In genomic region chr14:56128341-56128740, GRCm38 (mm10) we compare ENCODE assay signal across 14 mouse cellular contexts. TPM values are rescaled to one million over a fixed set of nuclear protein-coding genes. Genes with fewer than 3 reads are reported as not detected.
DNase-seq lines count a peak whose midpoint lies in the region; ATAC-seq and TF ChIP-seq lines count a peak whose summit lies in the region.
"Had no signal": no experiment of that assay in that cellular context is flagged by ENCODE, and none has a peak within 500 bp of the region (broad histone marks: within the 10 kb centered on the region; RNA-seq: fewer than 3 reads in every experiment).

No protein-coding gene starts in this region.

- TF ChIP-seq CTCF in hindbrain, postnatal 0 days (IDR thresholded peaks at IDR 0.05; ENCODE audit: low read depth) = peak; percentile 15; the same call in 1 of the 2 replicates

- 42% methylated on average over 3 of the region's 3 CpGs for whole genome bisulfite sequencing in hindbrain, postnatal 0 days
- 51% methylated on average over 3 of the region's 3 CpGs for WGBS in hindbrain, embryonic 16.5 days

- H3K27ac ChIP-seq in hindbrain, postnatal 0 days = no peak overlapping the region
- H3K27ac ChIP-seq in hindbrain, embryonic 16.5 days (ENCODE audit: low read depth, low read length) = no peak overlapping the region
- H3K27ac ChIP-seq: embryonic facial prominence, embryonic 10.5 days; hindbrain, embryonic 10.5 days; lung, embryonic 15.5 days had no signal

- DNase-seq in hindbrain, postnatal 0 days (ENCODE audit: low spot score) = no peak
- peak; percentile 6 for DNase-seq in retina, embryonic 14.5 days (ENCODE audit: low spot score)
- no peak for DNase-seq in retina, postnatal 1 day
- peak; percentile 36 for DNase-seq in R1 (ENCODE audit: low read depth, low spot score)
- DNase-seq in embryo, embryonic 11 days = no peak
- DNase-seq in spleen, postnatal 36 days (ENCODE audit: low spot score in 2 of 2) = no peak
- DNase-seq: cerebellum, adult 9-10 months; kidney, adult 8-10 months had no signal

- H3K27me3 ChIP-seq in hindbrain, postnatal 0 days (ENCODE audit: insufficient read depth, low read length) = no peaks in the 10 kb centered on the region
- no peaks in the 10 kb centered on the region for H3K27me3 ChIP-seq in hindbrain, embryonic 16.5 days (replicated peaks; ENCODE audit: control insufficient read depth, insufficient read depth, low read length)
- H3K27me3 ChIP-seq: lung, embryonic 15.5 days had no signal

- H3K4me1 ChIP-seq in hindbrain, postnatal 0 days (ENCODE audit: insufficient read depth, low read length) = no peaks in the 10 kb centered on the region
- no peaks in the 10 kb centered on the region for H3K4me1 ChIP-seq in hindbrain, embryonic 16.5 days (ENCODE audit: control insufficient read depth, insufficient read depth, low read depth, low read length)
- H3K4me1 ChIP-seq: embryonic facial prominence, embryonic 10.5 days; hindbrain, embryonic 10.5 days; lung, embryonic 15.5 days had no signal

- H3K4me2 ChIP-seq in hindbrain, postnatal 0 days (ENCODE audit: low read depth, low read length) = no peak overlapping the region
- no peak overlapping the region for H3K4me2 ChIP-seq in hindbrain, embryonic 16.5 days (ENCODE audit: low read length)
- H3K4me2 ChIP-seq: lung, embryonic 15.5 days had no signal

- no peak overlapping the region for H3K9ac ChIP-seq in hindbrain, postnatal 0 days (replicated peaks; ENCODE audit: low read length)
- H3K9ac ChIP-seq in hindbrain, embryonic 16.5 days (ENCODE audit: low read depth, low read length) = no peak overlapping the region
- H3K9ac ChIP-seq: lung, embryonic 15.5 days had no signal

- no peak overlapping the region for H3K4me3 ChIP-seq in hindbrain, postnatal 0 days (ENCODE audit: low read length)
- no peak overlapping the region for H3K4me3 ChIP-seq in hindbrain, embryonic 16.5 days (ENCODE audit: low read length)
- H3K4me3 ChIP-seq: embryonic facial prominence, embryonic 10.5 days; hindbrain, embryonic 10.5 days; lung, embryonic 15.5 days had no signal

- ATAC-seq in hindbrain, postnatal 0 days = no peak
- no peak for ATAC-seq in hindbrain, embryonic 16.5 days

- no peaks in the 10 kb centered on the region for H3K9me3 ChIP-seq in hindbrain, postnatal 0 days (ENCODE audit: low read length)
- H3K9me3 ChIP-seq in hindbrain, embryonic 16.5 days (ENCODE audit: control insufficient read depth, low read length) = no peaks in the 10 kb centered on the region
- H3K9me3 ChIP-seq: embryonic facial prominence, embryonic 10.5 days; hindbrain, embryonic 10.5 days; lung, embryonic 15.5 days had no signal

- no peaks in the 10 kb centered on the region for H3K36me3 ChIP-seq in hindbrain, postnatal 0 days (ENCODE audit: insufficient read depth, low read length)
- H3K36me3 ChIP-seq in hindbrain, embryonic 16.5 days (ENCODE audit: control insufficient read depth, insufficient read depth, low read length) = no peaks in the 10 kb centered on the region
- H3K36me3 ChIP-seq: embryonic facial prominence, embryonic 10.5 days; hindbrain, embryonic 10.5 days; lung, embryonic 15.5 days had no signal

RNA-seq across cellular contexts. Expression of gene Gzmd, which starts 4.1 kb away (rescaled TPM):
- total RNA-seq in hindbrain, postnatal 0 days (2014; rRNA removed) = not detected in 2 replicates
- not detected in 2 replicates for polyA plus RNA-seq in hindbrain, postnatal 0 days (2015; fragmentation: Nextera tagmentation; extraction: Ambion mirVana)
- not detected in 2 replicates for polyA plus RNA-seq in hindbrain, embryonic 16.5 days (2015; fragmentation: Nextera tagmentation; extraction: Ambion mirVana)
- total RNA-seq: layer of hippocampus, adult 8-10 months; left cerebral cortex, postnatal 36 days had no signal
- polyA plus RNA-seq: embryonic facial prominence, embryonic 10.5 days; hindbrain, embryonic 10.5 days; lung, embryonic 15.5 days had no signal

RNA-seq across cellular contexts. Expression of gene Gzme, which starts 7.9 kb away (rescaled TPM):
- total RNA-seq in hindbrain, postnatal 0 days (2014; rRNA removed) = not detected in 2 replicates
- not detected in 2 replicates for polyA plus RNA-seq in hindbrain, postnatal 0 days (2015; fragmentation: Nextera tagmentation; extraction: Ambion mirVana)
- not detected in 2 replicates for polyA plus RNA-seq in hindbrain, embryonic 16.5 days (2015; fragmentation: Nextera tagmentation; extraction: Ambion mirVana)
- total RNA-seq: layer of hippocampus, adult 8-10 months; left cerebral cortex, postnatal 36 days had no signal
- polyA plus RNA-seq: embryonic facial prominence, embryonic 10.5 days; hindbrain, embryonic 10.5 days; lung, embryonic 15.5 days had no signal

RNA-seq across cellular contexts. Expression of gene Ctsg, which starts 26.0 kb away (rescaled TPM):
- total RNA-seq in hindbrain, postnatal 0 days (2014; rRNA removed) = not detected in 2 replicates
- polyA plus RNA-seq in hindbrain, postnatal 0 days (2015; fragmentation: Nextera tagmentation; extraction: Ambion mirVana) = not detected in 2 replicates
- polyA plus RNA-seq in hindbrain, embryonic 16.5 days (2015; fragmentation: Nextera tagmentation; extraction: Ambion mirVana) = 0.31 TPM in 1 of 2 replicates, not detected in the other
- total RNA-seq: layer of hippocampus, adult 8-10 months; left cerebral cortex, postnatal 36 days had no signal
- polyA plus RNA-seq: embryonic facial prominence, embryonic 10.5 days; hindbrain, embryonic 10.5 days; lung, embryonic 15.5 days had no signal

RNA-seq across cellular contexts. Expression of gene Gzmg, which starts 31.0 kb away (rescaled TPM):
- total RNA-seq in hindbrain, postnatal 0 days (2014; rRNA removed) = not detected in 2 replicates
- polyA plus RNA-seq in hindbrain, postnatal 0 days (2015; fragmentation: Nextera tagmentation; extraction: Ambion mirVana) = not detected in 2 replicates
- not detected in 2 replicates for polyA plus RNA-seq in hindbrain, embryonic 16.5 days (2015; fragmentation: Nextera tagmentation; extraction: Ambion mirVana)
- total RNA-seq: layer of hippocampus, adult 8-10 months; left cerebral cortex, postnatal 36 days had no signal
- polyA plus RNA-seq: embryonic facial prominence, embryonic 10.5 days; hindbrain, embryonic 10.5 days; lung, embryonic 15.5 days had no signal

RNA-seq across cellular contexts. Expression of gene Mcpt8, which starts 43.3 kb away (rescaled TPM):
- not detected in 2 replicates for total RNA-seq in hindbrain, postnatal 0 days (2014; rRNA removed)
- polyA plus RNA-seq in hindbrain, postnatal 0 days (2015; fragmentation: Nextera tagmentation; extraction: Ambion mirVana) = not detected in 2 replicates
- not detected in 2 replicates for polyA plus RNA-seq in hindbrain, embryonic 16.5 days (2015; fragmentation: Nextera tagmentation; extraction: Ambion mirVana)
- total RNA-seq: layer of hippocampus, adult 8-10 months; left cerebral cortex, postnatal 36 days had no signal
- polyA plus RNA-seq: embryonic facial prominence, embryonic 10.5 days; hindbrain, embryonic 10.5 days had no signal

Comparison
In these comparisons a context has a peak if more than half of its experiments do, and no peak if none do; other contexts are left out.
1. DNase-seq: peak in retina, embryonic 14.5 days (single experiment) and R1 (single experiment); none in hindbrain, postnatal 0 days (single experiment), retina, postnatal 1 day (single experiment), embryo, embryonic 11 days (single experiment) and spleen, postnatal 36 days (0 of 2).